Mouse (Mus musculus) lung, postnatal 0 days (tissue): ENCODE results near the gene Efhd1. TPM values are rescaled to one million over a fixed set of nuclear protein-coding genes. Genes with fewer than 3 reads are reported as not detected.
A peak's percentile ranks its signal among the peaks of the same experiment; 100 is the strongest.

ENCODE experiments used
- ATAC-seq: fragments of 200-750 bp; cut with Nextera tagmentation; 2 replicates; pipeline ENCODE4 v1.8.0; 2017; ENCODE audit warnings: moderate library complexity
- DNase-seq: peaks from one replicate; pipeline ENCODE4 v3.0.0-alpha.2; 2016; ENCODE audit warnings: low spot score
- H3K27ac ChIP-seq: fragments of 300-500 bp; sonication (generic); 2 replicates; pipeline ENCODE4 v1.5.1; 2014; ENCODE audit warnings: antibody characterized with exemption, mild to moderate bottlenecking, low read length, mixed read lengths
- H3K27me3 ChIP-seq: fragments of 300-500 bp; sonication (generic); replicated peaks from 2 replicates; pipeline ENCODE4 v1.6.1; 2014; ENCODE audit warnings: low read length, mixed read lengths; ENCODE audit not compliant: insufficient read depth
- H3K36me3 ChIP-seq: fragments of 300-500 bp; sonication (generic); 2 replicates; pipeline ENCODE4 v1.6.1; 2014; ENCODE audit warnings: low read length, mixed read lengths; ENCODE audit not compliant: insufficient read depth
- H3K4me1 ChIP-seq: fragments of 300-500 bp; sonication (generic); 2 replicates; pipeline ENCODE4 v1.6.1; 2014; ENCODE audit warnings: antibody characterized with exemption, low read depth, low read length, mixed read lengths; ENCODE audit not compliant: insufficient read depth
- H3K4me2 ChIP-seq: fragments of 300-500 bp; sonication (generic); replicated peaks from 2 replicates; pipeline ENCODE4 v1.6.1; 2014; ENCODE audit warnings: low read depth, mild to moderate bottlenecking, low read length, moderate library complexity, mixed read lengths
- H3K4me3 ChIP-seq: fragments of 300-500 bp; sonication (generic); 2 replicates; pipeline ENCODE4 v1.5.1; 2014; ENCODE audit warnings: low read depth, low read length
- H3K9ac ChIP-seq: fragments of 300-500 bp; sonication (generic); replicated peaks from 2 replicates; pipeline ENCODE4 v1.6.1; 2014; ENCODE audit warnings: low read depth, mild to moderate bottlenecking
- H3K9me3 ChIP-seq: fragments of 300-500 bp; sonication (generic); 2 replicates; pipeline ENCODE4 v1.6.1; 2016; ENCODE audit warnings: low read length, mixed read lengths
- CTCF ChIP-seq: IDR thresholded peaks from 2 replicates; pipeline ENCODE4 v1.5.1; 2016; ENCODE audit warnings: antibody characterized with exemption, mild to moderate bottlenecking
- EP300 ChIP-seq: IDR thresholded peaks from 2 replicates; pipeline ENCODE4 v1.6.1; 2016; ENCODE audit warnings: antibody characterized with exemption, mild to moderate bottlenecking, control low read depth
- WGBS: fragments of 180-500 bp; shearing (Covaris S2); extraction: QIAGEN DNeasy Blood & Tissue Kit; methylation state at CpG from one replicate; pipeline ENCODE4 v1.1.7; 2014; 5-methylcytosine and 5-hydroxymethylcytosine counted together
- polyA plus RNA-seq: library from polyadenylated mRNA; unstranded; fragments of >200 nt; fragmentation: Nextera tagmentation; extraction: Ambion mirVana; gene quantifications from 2 replicates; pipeline ENCODE4 v1.2.1, GENCODE M21; 2015

Gene Efhd1
- polyA plus RNA-seq, result 0.24 and 0.69 TPM in 2 replicates

- Histone ChIP-seq H3K36me3 (no peaks in the 10 kb centered on the region), H3K27ac (no peak within 1 kb of the TSS), H3K9me3 (no peaks in the 10 kb centered on the region), H3K4me3 (peak within 1 kb of the TSS; percentile 43), H3K4me1 (peaks cover 12% of the 10 kb centered on the region), H3K9ac (no peak within 1 kb of the TSS; the same call in 1 of the 2 replicates), H3K4me2 (peak within 1 kb of the TSS; percentile 78), H3K27me3 (peaks cover 46% of the 10 kb centered on the region)
- TF ChIP-seq CTCF (no peak), EP300 (no peak)
- DNase-seq, result peak; percentile 7
- no peak for ATAC-seq
- WGBS, result under 1% methylated on average over 67 of the region's 70 CpGs
These were observed at the start of gene Efhd1 for GRCm38 (mm10) chr1:87264134-87265006. Efhd1 (plus strand) TSS chr1:87264363.

- TF ChIP-seq EP300, result no peak
- TF ChIP-seq CTCF, result no peak
These were observed 49.4 kb upstream of the Efhd1 start for GRCm38 (mm10) chr1:87214748-87215147.

GRCm38 (mm10) chr1:87217938-87218337, 46.2 kb upstream of the Efhd1 start:
- ATAC-seq, result no peak
- Histone ChIP-seq H3K27me3 (no peaks in the 10 kb centered on the region), H3K4me1 (peaks cover 8% of the 10 kb centered on the region; the same call in 1 of the 2 replicates), H3K4me2 (no peak overlapping the region), H3K9ac (no peak overlapping the region), H3K4me3 (no peak overlapping the region), H3K27ac (no peak overlapping the region), H3K9me3 (no peaks in the 10 kb centered on the region), H3K36me3 (peaks cover 27% of the 10 kb centered on the region)
- peak; percentile 59 for DNase-seq
- 49% methylated on average over 3 of the region's 3 CpGs for WGBS
- no peak for TF ChIP-seq EP300
- peak; percentile 69 for TF ChIP-seq CTCF

More at GRCm38 (mm10) chr1:87214748-87215147, 49.4 kb upstream of the Efhd1 start:
- Histone ChIP-seq H3K27ac (peak overlapping the region; percentile 100), H3K4me1 (peaks cover 8% of the 10 kb centered on the region; the same call in 1 of the 2 replicates), H3K27me3 (no peaks in the 10 kb centered on the region), H3K4me2 (peak overlapping the region; percentile 69), H3K9me3 (no peaks in the 10 kb centered on the region), H3K9ac (peak overlapping the region; percentile 98), H3K4me3 (peak overlapping the region; percentile 92), H3K36me3 (peaks cover 3% of the 10 kb centered on the region; the same call in 1 of the 2 replicates)
- no peak for ATAC-seq
- DNase-seq, result peak; percentile 11
- 4% methylated on average over 4 of the region's 4 CpGs for WGBS

GRCm38 (mm10) chr1:87225739-87226138, 38.4 kb upstream of the Efhd1 start:
- WGBS, result 96% methylated on average over 8 of the region's 8 CpGs
- no peaks in the 10 kb centered on the region for H3K27me3 ChIP-seq
- H3K4me3 ChIP-seq, result no peak overlapping the region
- H3K9ac ChIP-seq, result no peak overlapping the region
- ATAC-seq (no peak), DNase-seq (no peak)
- H3K9me3 ChIP-seq, result no peaks in the 10 kb centered on the region
- H3K4me2 ChIP-seq, result no peak overlapping the region
- no peak overlapping the region for H3K27ac ChIP-seq
- H3K4me1 ChIP-seq, result no peaks in the 10 kb centered on the region
- TF ChIP-seq CTCF (no peak), EP300 (no peak)
- H3K36me3 ChIP-seq, result peaks cover 69% of the 10 kb centered on the region

GRCm38 (mm10) chr1:87226409-87227159, 37.6 kb upstream of the Efhd1 start:
- H3K4me3 ChIP-seq, result no peak overlapping the region
- H3K9ac ChIP-seq, result no peak overlapping the region
- ATAC-seq (no peak), DNase-seq (no peak)
- 96% methylated on average over 1 of the region's 1 CpGs for WGBS
- no peaks in the 10 kb centered on the region for H3K27me3 ChIP-seq
- TF ChIP-seq CTCF, result no peak
- no peak for TF ChIP-seq EP300
- no peaks in the 10 kb centered on the region for H3K4me1 ChIP-seq
- no peak overlapping the region for H3K27ac ChIP-seq
- H3K4me2 ChIP-seq, result no peak overlapping the region
- H3K36me3 ChIP-seq, result peaks cover 60% of the 10 kb centered on the region
- no peaks in the 10 kb centered on the region for H3K9me3 ChIP-seq

GRCm38 (mm10) chr1:87227160-87227550, 37.0 kb upstream of the Efhd1 start:
- ATAC-seq (no peak), DNase-seq (no peak)
- H3K27ac ChIP-seq, result no peak overlapping the region
- no peak for TF ChIP-seq EP300
- no peak for TF ChIP-seq CTCF
- no peak overlapping the region for H3K9ac ChIP-seq
- no peaks in the 10 kb centered on the region for H3K4me1 ChIP-seq
- no peaks in the 10 kb centered on the region for H3K9me3 ChIP-seq
- WGBS, result 89% methylated on average over 3 of the region's 3 CpGs
- no peak overlapping the region for H3K4me2 ChIP-seq
- H3K36me3 ChIP-seq, result peaks cover 58% of the 10 kb centered on the region
- H3K4me3 ChIP-seq, result no peak overlapping the region
- H3K27me3 ChIP-seq, result no peaks in the 10 kb centered on the region
